Mouse (Mus musculus) gastrocnemius, postnatal 4 days (tissue): ENCODE data around the gene Steap3. TPM values are rescaled to one million over a fixed set of nuclear protein-coding genes. Genes with fewer than 3 reads are reported as not detected.
"Not testable (repeated sequence)": the region's sequence is repeated elsewhere in the genome, so short reads cannot be mapped to it uniquely, and the experiment has no call there.

ENCODE experiments used
- DNase-seq, 2 experiments: peaks; one replicate each; pipeline ENCODE4 v3.0.0; 2021 to 2022; ENCODE audit warnings: low spot score in 2 of 2, mixed read lengths in 2 of 2
- long read RNA-seq, 2 experiments: library from polyadenylated mRNA; stranded (forward); transcript quantifications; one replicate each; pipeline ENCODE4 v2.0.0; 2021
- total RNA-seq, 2 experiments: library from RNA; stranded (reverse); gene quantifications; 2 replicates each; pipeline ENCODE4 v1.2.3; 2021

The Steap3 gene
- total RNA-seq: 10 to 100 TPM; 44.1 to 46.3 TPM
- long read RNA-seq, experiment 1, transcript Steap3-202 (5 exons, 2,752 nt): major isoform, 26 of 54 reads
- long read RNA-seq, experiment 1, partial matches to known transcripts: 5 of 54 reads
- long read RNA-seq, experiment 1, other reads (novel, unspliced or antisense): 23 of 54 reads
- long read RNA-seq, experiment 2, transcript Steap3-202 (5 exons, 2,752 nt): major isoform, 36 of 71 reads
- long read RNA-seq, experiment 2, partial matches to known transcripts: 9 of 71 reads
- long read RNA-seq, experiment 2, other reads (novel, unspliced or antisense): 24 of 71 reads

- DNase-seq: no peak
Observed at GRCm38 (mm10) chr1:120272605-120273004, at the start of gene Steap3. Gene Steap3, minus strand, starts transcription at chr1:120272705.

- no peak for DNase-seq
Observed at GRCm38 (mm10) chr1:120321270-120322021, 48.9 kb upstream of the Steap3 start.

- DNase-seq: no peak
Observed at GRCm38 (mm10) chr1:120305801-120306200, 33.3 kb upstream of the Steap3 start.

- no peak for DNase-seq
Observed at GRCm38 (mm10) chr1:120296936-120297335, 24.4 kb upstream of the Steap3 start.

- DNase-seq: no peak
Observed at GRCm38 (mm10) chr1:120293803-120294202, 21.3 kb upstream of the Steap3 start.

GRCm38 (mm10) chr1:120291709-120292108 is 19.2 kb upstream of the Steap3 start:
- no peak for DNase-seq

GRCm38 (mm10) chr1:120289843-120290242 is 17.3 kb upstream of the Steap3 start:
- no peak for DNase-seq

GRCm38 (mm10) chr1:120287679-120288078 is 15.2 kb upstream of the Steap3 start:
- no peak for DNase-seq

GRCm38 (mm10) chr1:120276058-120276457 is 3.6 kb upstream of the Steap3 start:
- DNase-seq: not testable (repeated sequence)

GRCm38 (mm10) chr1:120275224-120275623 is 2.7 kb upstream of the Steap3 start:
- DNase-seq: no peak

- no peak for DNase-seq
Observed at GRCm38 (mm10) chr1:120270882-120271281, 1.6 kb downstream of the Steap3 start.

- DNase-seq: no peak
Observed at GRCm38 (mm10) chr1:120270115-120270514, 2.4 kb downstream of the Steap3 start.

- no peak for DNase-seq
Observed at GRCm38 (mm10) chr1:120267631-120268030, 4.9 kb downstream of the Steap3 start.

- DNase-seq: no peak
Observed at GRCm38 (mm10) chr1:120266460-120266859, 6.0 kb downstream of the Steap3 start.

GRCm38 (mm10) chr1:120264861-120265686 is 7.4 kb downstream of the Steap3 start:
- peak; percentile 75 to 87 for DNase-seq

- no peak for DNase-seq
Observed at GRCm38 (mm10) chr1:120263226-120263625, 9.3 kb downstream of the Steap3 start.

- no peak for DNase-seq
Observed at GRCm38 (mm10) chr1:120261166-120261565, 11.3 kb downstream of the Steap3 start.

- no peak for DNase-seq
Observed at GRCm38 (mm10) chr1:120259249-120259648, 13.3 kb downstream of the Steap3 start.

GRCm38 (mm10) chr1:120258744-120259143 is 13.8 kb downstream of the Steap3 start:
- DNase-seq: peak in 1 of 2 experiments; percentile 28

GRCm38 (mm10) chr1:120258245-120258644 is 14.3 kb downstream of the Steap3 start:
- no peak for DNase-seq

GRCm38 (mm10) chr1:120253751-120254150 is 18.8 kb downstream of the Steap3 start:
- no peak for DNase-seq
